Mouse (Mus musculus): ENCODE data around the gene Jmjd6. TPM values are rescaled to one million over a fixed set of nuclear protein-coding genes. Genes with fewer than 3 reads are reported as not detected.
A peak's percentile ranks its signal among the peaks of the same experiment; 100 is the strongest.

The Jmjd6 gene
- polyA plus RNA-seq, 1 experiment = 34.8 TPM

- 71% methylated on average over 5 of the region's 5 CpGs for WGBS
- no peak for TF ChIP-seq POLR2A (IDR thresholded peaks at IDR 0.05; ENCODE audit: borderline replicate concordance, insufficient read depth, low read length)
- TF ChIP-seq CTCF (IDR thresholded peaks at IDR 0.05; ENCODE audit: borderline replicate concordance, insufficient read depth, low read depth, low read length) = no peak
- no peak for DNase-seq
- Histone ChIP-seq H3K4me1 (ENCODE audit: control insufficient read depth, insufficient read depth, low read length) (peaks cover 10% of the 10 kb centered on the region; the same call in 1 of the 2 replicates), H3K4me3 (replicated peaks; ENCODE audit: insufficient read depth, low read depth, low read length) (no peak overlapping the region), H3K27me3 (ENCODE audit: control insufficient read depth, insufficient read depth, low read length) (no peaks in the 10 kb centered on the region), H3K27ac (ENCODE audit: insufficient read depth, low read length) (no peak overlapping the region)
Measured at GRCm38 (mm10) chr11:116819932-116820593, 23.2 kb downstream of the Jmjd6 start.

GRCm38 (mm10) chr11:116818722-116819121 lies 24.5 kb downstream of the Jmjd6 start:
- no peak for TF ChIP-seq CTCF (IDR thresholded peaks at IDR 0.05; ENCODE audit: borderline replicate concordance, insufficient read depth, low read depth, low read length)
- TF ChIP-seq POLR2A (IDR thresholded peaks at IDR 0.05; ENCODE audit: borderline replicate concordance, insufficient read depth, low read length) = no peak
- no peak overlapping the region for H3K27ac ChIP-seq (ENCODE audit: insufficient read depth, low read length)
- peaks cover 10% of the 10 kb centered on the region; the same call in 1 of the 2 replicates for H3K4me1 ChIP-seq (ENCODE audit: control insufficient read depth, insufficient read depth, low read length)

DNA sequence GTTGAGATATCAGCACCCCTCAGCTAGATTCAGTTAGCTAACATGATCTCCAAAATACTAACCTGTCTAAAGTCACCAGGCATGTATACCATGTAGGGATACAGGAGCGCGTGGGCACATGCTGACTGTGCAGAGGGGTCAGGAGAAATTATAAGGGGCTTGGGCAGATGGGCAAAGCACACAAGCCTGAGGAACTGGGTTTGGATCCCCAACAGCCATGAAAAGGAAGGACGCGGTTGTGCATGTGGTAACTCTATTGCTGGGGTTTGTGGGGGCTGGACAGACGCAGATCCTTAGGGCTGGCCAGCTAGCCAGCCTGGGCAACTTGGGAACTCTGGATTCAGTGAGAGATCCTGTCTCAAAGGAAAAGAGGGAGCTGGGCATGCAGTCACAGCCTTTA lies 25.7 kb downstream of the Jmjd6 start:
- no peak for DNase-seq
- WGBS = 97% methylated on average over 5 of the region's 5 CpGs
- TF ChIP-seq CTCF (IDR thresholded peaks at IDR 0.05; ENCODE audit: borderline replicate concordance, insufficient read depth, low read depth, low read length) (no peak), POLR2A (IDR thresholded peaks at IDR 0.05; ENCODE audit: borderline replicate concordance, insufficient read depth, low read length) (no peak)
- Histone ChIP-seq H3K27me3 (ENCODE audit: control insufficient read depth, insufficient read depth, low read length) (no peaks in the 10 kb centered on the region), H3K27ac (ENCODE audit: insufficient read depth, low read length) (no peak overlapping the region), H3K4me1 (ENCODE audit: control insufficient read depth, insufficient read depth, low read length) (peaks cover 10% of the 10 kb centered on the region; the same call in 1 of the 2 replicates), H3K4me3 (replicated peaks; ENCODE audit: insufficient read depth, low read depth, low read length) (no peak overlapping the region)

More at GRCm38 (mm10) chr11:116818722-116819121, 24.5 kb downstream of the Jmjd6 start:
- Histone ChIP-seq H3K27me3 (ENCODE audit: control insufficient read depth, insufficient read depth, low read length) (no peaks in the 10 kb centered on the region), H3K4me3 (replicated peaks; ENCODE audit: insufficient read depth, low read depth, low read length) (no peak overlapping the region)
- 29% methylated on average over 8 of the region's 8 CpGs for WGBS
- DNase-seq = peak; percentile 50 to 66

DNA sequence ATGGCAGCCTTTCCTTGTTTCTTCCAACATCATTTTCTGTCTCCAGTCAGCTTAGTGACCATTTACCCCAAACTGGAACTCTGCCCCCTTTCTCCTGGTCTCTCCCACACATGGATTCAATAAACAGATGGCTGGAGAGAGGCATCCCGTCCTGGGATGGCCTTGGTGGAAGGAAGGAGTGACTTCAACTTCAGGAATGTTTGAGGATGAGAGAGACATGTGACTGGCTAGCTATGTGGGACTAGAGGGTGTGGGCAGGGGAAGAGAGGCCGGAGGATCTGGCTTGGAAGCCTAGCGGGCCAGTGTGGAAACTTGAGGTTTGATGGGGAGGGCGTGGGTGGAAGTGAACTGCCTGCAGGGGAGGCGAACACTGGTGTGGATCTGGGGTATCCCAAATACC lies 26.5 kb downstream of the Jmjd6 start:
- peaks cover 8% of the 10 kb centered on the region; the same call in 1 of the 2 replicates for H3K4me1 ChIP-seq (ENCODE audit: control insufficient read depth, insufficient read depth, low read length)
- H3K4me3 ChIP-seq (replicated peaks; ENCODE audit: insufficient read depth, low read depth, low read length) = no peak overlapping the region
- no peaks in the 10 kb centered on the region for H3K27me3 ChIP-seq (ENCODE audit: control insufficient read depth, insufficient read depth, low read length)
- H3K27ac ChIP-seq (ENCODE audit: insufficient read depth, low read length) = no peak overlapping the region
- 89% methylated on average over 5 of the region's 5 CpGs for whole genome bisulfite sequencing
- no peak for DNase-seq
- no peak for TF ChIP-seq POLR2A (IDR thresholded peaks at IDR 0.05; ENCODE audit: borderline replicate concordance, insufficient read depth, low read length)
- no peak for TF ChIP-seq CTCF (IDR thresholded peaks at IDR 0.05; ENCODE audit: borderline replicate concordance, insufficient read depth, low read depth, low read length)

DNA sequence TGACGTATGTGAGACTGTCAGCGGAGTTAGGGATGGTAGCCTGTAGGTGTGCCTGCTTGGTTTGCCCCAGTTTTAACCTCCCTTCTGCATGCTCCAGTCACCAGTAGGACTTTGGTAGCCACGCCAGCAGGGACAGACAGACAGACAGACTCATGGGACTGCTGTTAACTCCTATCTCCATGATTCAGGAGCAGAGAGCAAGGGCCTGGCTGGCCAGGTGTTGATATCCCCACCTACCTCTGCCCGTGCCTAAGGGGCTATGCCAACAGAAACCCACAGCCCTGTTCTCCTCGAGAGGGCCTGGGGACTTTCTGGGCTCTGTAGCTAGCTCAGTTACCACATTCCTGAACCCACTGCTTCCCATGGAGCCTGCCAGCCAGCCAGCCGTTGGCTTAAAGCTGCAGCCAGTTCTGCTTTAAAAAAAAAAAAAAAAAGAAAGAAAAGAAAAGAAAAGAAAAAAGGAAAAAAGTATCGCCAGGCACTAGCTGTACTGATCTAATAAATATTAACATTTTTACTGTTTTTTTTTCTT lies 28.3 kb downstream of the Jmjd6 start:
- TF ChIP-seq POLR2A (IDR thresholded peaks at IDR 0.05; ENCODE audit: borderline replicate concordance, insufficient read depth, low read length) = no peak
- no peak for TF ChIP-seq CTCF (IDR thresholded peaks at IDR 0.05; ENCODE audit: borderline replicate concordance, insufficient read depth, low read depth, low read length)
- no peak for DNase-seq
- no peak overlapping the region for H3K27ac ChIP-seq (ENCODE audit: insufficient read depth, low read length)
- peaks cover 10% of the 10 kb centered on the region; the same call in 1 of the 2 replicates for H3K4me1 ChIP-seq (ENCODE audit: control insufficient read depth, insufficient read depth, low read length)
- 58% methylated on average over 7 of the region's 7 CpGs for WGBS
- H3K27me3 ChIP-seq (ENCODE audit: control insufficient read depth, insufficient read depth, low read length) = no peaks in the 10 kb centered on the region
- H3K4me3 ChIP-seq (replicated peaks; ENCODE audit: insufficient read depth, low read depth, low read length) = no peak overlapping the region

- WGBS = 54% methylated on average over 20 of the region's 20 CpGs
- TF ChIP-seq CTCF (IDR thresholded peaks at IDR 0.05; ENCODE audit: borderline replicate concordance, insufficient read depth, low read depth, low read length) = no peak
- TF ChIP-seq POLR2A (IDR thresholded peaks at IDR 0.05; ENCODE audit: borderline replicate concordance, insufficient read depth, low read length) = no peak
- Histone ChIP-seq H3K4me3 (replicated peaks; ENCODE audit: insufficient read depth, low read depth, low read length) (no peak overlapping the region), H3K27me3 (ENCODE audit: control insufficient read depth, insufficient read depth, low read length) (no peaks in the 10 kb centered on the region), H3K4me1 (ENCODE audit: control insufficient read depth, insufficient read depth, low read length) (peaks cover 10% of the 10 kb centered on the region; the same call in 1 of the 2 replicates), H3K27ac (ENCODE audit: insufficient read depth, low read length) (no peak overlapping the region)
- DNase-seq = no peak
Measured at GRCm38 (mm10) chr11:116814076-116814883, 29.0 kb downstream of the Jmjd6 start.

DNA sequence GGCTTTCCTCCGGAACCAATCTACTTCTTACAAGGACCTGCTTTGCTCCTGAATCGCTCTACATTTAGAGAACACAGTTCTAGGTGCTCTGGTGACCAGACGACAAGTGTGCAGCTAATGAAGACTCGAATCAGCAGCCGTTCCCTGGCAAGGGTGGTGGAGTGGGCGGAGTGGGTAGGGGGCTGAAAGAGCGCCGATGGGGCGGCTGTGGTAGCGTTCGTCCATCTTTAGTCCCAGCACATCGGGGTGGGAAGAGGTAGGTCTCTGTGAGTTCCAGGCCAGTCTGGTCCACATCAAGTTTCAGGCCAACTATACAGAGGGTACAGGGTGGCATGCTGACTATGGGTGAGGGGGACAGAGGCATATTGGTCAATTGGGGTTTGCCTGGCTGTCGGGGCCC lies 29.6 kb downstream of the Jmjd6 start:
- no peaks in the 10 kb centered on the region for H3K27me3 ChIP-seq (ENCODE audit: control insufficient read depth, insufficient read depth, low read length)
- H3K4me3 ChIP-seq (replicated peaks; ENCODE audit: insufficient read depth, low read depth, low read length) = no peak overlapping the region
- whole genome bisulfite sequencing = 74% methylated on average over 13 of the region's 13 CpGs
- H3K4me1 ChIP-seq (ENCODE audit: control insufficient read depth, insufficient read depth, low read length) = peaks cover 10% of the 10 kb centered on the region; the same call in 1 of the 2 replicates
- no peak overlapping the region for H3K27ac ChIP-seq (ENCODE audit: insufficient read depth, low read length)
- no peak for DNase-seq
- TF ChIP-seq CTCF (IDR thresholded peaks at IDR 0.05; ENCODE audit: borderline replicate concordance, insufficient read depth, low read depth, low read length) (no peak), POLR2A (IDR thresholded peaks at IDR 0.05; ENCODE audit: borderline replicate concordance, insufficient read depth, low read length) (no peak)

Data from cerebellum, adult 2 months (tissue).